Mouse (Mus musculus): ENCODE data around the gene Capn12.

DNA sequence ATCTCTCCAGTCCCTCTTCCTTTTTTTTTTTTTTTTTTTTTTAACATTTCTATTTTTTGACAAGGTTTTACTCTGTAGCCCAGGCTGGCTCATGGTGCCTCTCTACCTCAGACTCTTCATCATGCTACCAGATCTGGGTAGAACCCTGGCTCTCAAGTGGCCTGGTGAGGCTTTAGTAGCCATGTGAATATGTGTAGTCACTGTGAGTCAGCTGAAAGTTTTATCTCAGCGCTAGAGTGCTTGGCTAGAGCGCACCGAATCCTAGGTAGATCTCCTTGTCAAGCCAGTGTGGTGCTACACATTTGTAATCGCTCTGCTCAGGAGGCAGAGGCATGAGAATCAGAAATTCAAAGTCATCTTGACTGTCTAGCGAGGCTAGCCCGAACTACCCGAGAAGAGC lies 4.1 kb upstream of the Capn12 start:
- TF ChIP-seq CTCF (IDR thresholded peaks at IDR 0.05; ENCODE audit: insufficient read depth, low read depth, low read length) (no peak), POLR2A (IDR thresholded peaks at IDR 0.05; ENCODE audit: insufficient read depth, low read depth, low read length) (no peak)
